Comparison of ENCODE assay signal across 9 mouse cellular contexts in the genomic region with DNA sequence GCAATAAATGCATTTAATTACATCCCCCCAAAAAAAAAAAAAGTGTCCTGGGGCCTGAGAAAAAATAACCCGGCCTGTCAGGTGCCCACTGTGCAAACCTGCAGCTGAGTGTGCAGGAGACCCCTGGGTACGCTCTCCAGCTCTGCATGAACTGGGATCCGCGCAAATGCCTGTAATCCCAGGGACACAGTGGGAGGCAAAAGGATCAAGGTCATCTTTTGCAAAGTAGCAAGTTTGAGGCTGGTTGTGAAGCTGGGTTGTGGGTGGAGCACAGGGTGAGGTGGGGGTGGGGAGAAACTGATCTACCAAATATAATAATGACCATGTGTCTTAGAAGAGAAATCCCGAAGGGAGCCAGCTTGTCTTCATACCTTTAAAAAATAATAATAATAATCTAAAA. TPM values are rescaled to one million over a fixed set of nuclear protein-coding genes. Genes with fewer than 3 reads are reported as not detected.
DNase-seq lines count a peak whose midpoint lies in the region; ATAC-seq and TF ChIP-seq lines count a peak whose summit lies in the region.
"Had no signal": no experiment of that assay in that cellular context is flagged by ENCODE, and none has a peak within 500 bp of the region (broad histone marks: within the 10 kb centered on the region; RNA-seq: fewer than 3 reads in every experiment).

No protein-coding gene starts in this region.

- H3K4me2 ChIP-seq in forebrain, embryonic 16.5 days (ENCODE audit: low read length): no peak overlapping the region
- H3K4me2 ChIP-seq in midbrain, embryonic 12.5 days (replicated peaks): peak overlapping the region; percentile 100; the same call in 1 of the 2 replicates
- no peak overlapping the region for H3K4me2 ChIP-seq in midbrain, embryonic 11.5 days
- peak overlapping the region; percentile 97 for H3K4me2 ChIP-seq in liver, embryonic 12.5 days
- H3K4me2 ChIP-seq in stomach, postnatal 0 days (replicated peaks; ENCODE audit: low read depth): peak overlapping the region; percentile 94

- no peak for DNase-seq in forebrain, embryonic 10.5 days (ENCODE audit: extremely low spot score, low spot score)
- no peak for DNase-seq in midbrain, embryonic 11.5 days (ENCODE audit: low spot score, missing footprints)
- DNase-seq in stomach, postnatal 0 days (ENCODE audit: low spot score): no peak
- no peak for DNase-seq in yolk sac, embryonic 10.5 days (ENCODE audit: low spot score)
- no peak for DNase-seq in kidney, postnatal 14 days
- DNase-seq: adrenal gland, postnatal 36 days had no signal

- ATAC-seq in forebrain, embryonic 16.5 days: no peak
- no peak for ATAC-seq in midbrain, embryonic 12.5 days (ENCODE audit: low FRiP score, low read depth)
- no peak for ATAC-seq in midbrain, embryonic 11.5 days (ENCODE audit: low FRiP score)
- ATAC-seq in liver, embryonic 12.5 days: no peak
- ATAC-seq in stomach, postnatal 0 days (ENCODE audit: low FRiP score, low TSS enrichment): no peak

- H3K27me3 ChIP-seq in forebrain, embryonic 10.5 days (ENCODE audit: poor library complexity, severe bottlenecking): peaks cover 17% of the 10 kb centered on the region
- no peaks in the 10 kb centered on the region for H3K27me3 ChIP-seq in forebrain, embryonic 16.5 days (replicated peaks; ENCODE audit: control insufficient read depth, insufficient read depth, low read length)
- peaks cover 3% of the 10 kb centered on the region; the same call in 1 of the 2 replicates for H3K27me3 ChIP-seq in midbrain, embryonic 12.5 days
- H3K27me3 ChIP-seq in midbrain, embryonic 11.5 days (ENCODE audit: control insufficient read depth, insufficient read depth, low read length): no peaks in the 10 kb centered on the region; the same call in 1 of the 2 replicates
- H3K27me3 ChIP-seq in liver, embryonic 12.5 days (replicated peaks): peaks cover 7% of the 10 kb centered on the region; the same call in 1 of the 2 replicates
- no peaks in the 10 kb centered on the region for H3K27me3 ChIP-seq in stomach, postnatal 0 days (ENCODE audit: control insufficient read depth, insufficient read depth, low read length)

- H3K27ac ChIP-seq in forebrain, embryonic 10.5 days: no peak overlapping the region
- H3K27ac ChIP-seq in forebrain, embryonic 16.5 days (ENCODE audit: low read length): no peak overlapping the region
- H3K27ac ChIP-seq in midbrain, embryonic 12.5 days (replicated peaks): no peak overlapping the region
- H3K27ac ChIP-seq in midbrain, embryonic 11.5 days (ENCODE audit: low read depth, low read length): no peak overlapping the region
- H3K27ac ChIP-seq in liver, embryonic 12.5 days: 0 out of 2 replicates have a peak overlapping the region, but pooled peaks have one; percentile 11
- no peak overlapping the region for H3K27ac ChIP-seq in stomach, postnatal 0 days (replicated peaks)

- H3K9me3 ChIP-seq in forebrain, embryonic 10.5 days: no peaks in the 10 kb centered on the region
- H3K9me3 ChIP-seq in forebrain, embryonic 16.5 days (ENCODE audit: control insufficient read depth, low read length): no peaks in the 10 kb centered on the region
- H3K9me3 ChIP-seq in midbrain, embryonic 12.5 days: no peaks in the 10 kb centered on the region
- no peaks in the 10 kb centered on the region for H3K9me3 ChIP-seq in midbrain, embryonic 11.5 days (ENCODE audit: control insufficient read depth, low read length)
- H3K9me3 ChIP-seq in liver, embryonic 12.5 days (replicated peaks): no peaks in the 10 kb centered on the region
- no peaks in the 10 kb centered on the region for H3K9me3 ChIP-seq in stomach, postnatal 0 days (ENCODE audit: control insufficient read depth, low read length)

- no peak for TF ChIP-seq CTCF in stomach, postnatal 0 days (IDR thresholded peaks at IDR 0.05; ENCODE audit: low read depth)

- peak overlapping the region; percentile 88; the same call in 1 of the 2 replicates for H3K4me3 ChIP-seq in forebrain, embryonic 10.5 days
- no peak overlapping the region for H3K4me3 ChIP-seq in forebrain, embryonic 16.5 days (replicated peaks; ENCODE audit: low read length)
- 0 out of 2 replicates have a peak overlapping the region, but pooled peaks have one; percentile 75 for H3K4me3 ChIP-seq in midbrain, embryonic 12.5 days
- H3K4me3 ChIP-seq in midbrain, embryonic 11.5 days (ENCODE audit: low read depth, low read length): no peak overlapping the region
- peak overlapping the region; percentile 90 for H3K4me3 ChIP-seq in liver, embryonic 12.5 days
- H3K4me3 ChIP-seq in stomach, postnatal 0 days (ENCODE audit: low read depth, low read length): no peak overlapping the region

- WGBS in forebrain, embryonic 10.5 days: 59% methylated on average over 5 of the region's 5 CpGs
- WGBS in forebrain, embryonic 16.5 days: 54% methylated on average over 5 of the region's 5 CpGs
- 43% methylated on average over 5 of the region's 5 CpGs for WGBS in midbrain, embryonic 12.5 days
- 61% methylated on average over 5 of the region's 5 CpGs for WGBS in midbrain, embryonic 11.5 days
- WGBS in liver, embryonic 12.5 days (ENCODE audit: insufficient replicate concordance): 73% methylated on average over 5 of the region's 5 CpGs
- WGBS in stomach, postnatal 0 days: 68% methylated on average over 5 of the region's 5 CpGs

- peaks cover 25% of the 10 kb centered on the region for H3K4me1 ChIP-seq in forebrain, embryonic 10.5 days
- peaks cover 11% of the 10 kb centered on the region for H3K4me1 ChIP-seq in forebrain, embryonic 16.5 days (replicated peaks; ENCODE audit: control insufficient read depth, insufficient read depth, low read length)
- peaks cover 15% of the 10 kb centered on the region for H3K4me1 ChIP-seq in midbrain, embryonic 12.5 days
- peaks cover 5% of the 10 kb centered on the region for H3K4me1 ChIP-seq in midbrain, embryonic 11.5 days (ENCODE audit: control insufficient read depth, insufficient read depth, low read length)
- peaks cover 37% of the 10 kb centered on the region for H3K4me1 ChIP-seq in liver, embryonic 12.5 days
- 0 out of 2 replicates have a peak, but pooled peaks cover 2% of the 10 kb centered on the region for H3K4me1 ChIP-seq in stomach, postnatal 0 days (replicated peaks; ENCODE audit: control insufficient read depth, insufficient read depth)

- TF ChIP-seq EP300 in stomach, postnatal 0 days (optimal IDR thresholded peaks at IDR 0.05): no peak

- H3K36me3 ChIP-seq in forebrain, embryonic 10.5 days (replicated peaks): peaks cover 28% of the 10 kb centered on the region
- no peaks in the 10 kb centered on the region for H3K36me3 ChIP-seq in forebrain, embryonic 16.5 days (ENCODE audit: control insufficient read depth, insufficient read depth)
- H3K36me3 ChIP-seq in midbrain, embryonic 12.5 days: no peaks in the 10 kb centered on the region
- H3K36me3 ChIP-seq in midbrain, embryonic 11.5 days (ENCODE audit: control insufficient read depth, insufficient read depth, low read length): no peaks in the 10 kb centered on the region
- peaks cover 38% of the 10 kb centered on the region for H3K36me3 ChIP-seq in liver, embryonic 12.5 days
- no peaks in the 10 kb centered on the region for H3K36me3 ChIP-seq in stomach, postnatal 0 days (ENCODE audit: control insufficient read depth, insufficient read depth, low read length)

- H3K9ac ChIP-seq in forebrain, embryonic 16.5 days (replicated peaks; ENCODE audit: low read depth, low read length): no peak overlapping the region
- no peak overlapping the region for H3K9ac ChIP-seq in midbrain, embryonic 12.5 days (replicated peaks)
- no peak overlapping the region for H3K9ac ChIP-seq in midbrain, embryonic 11.5 days (ENCODE audit: low read length)
- H3K9ac ChIP-seq in liver, embryonic 12.5 days: peak overlapping the region; percentile 93
- H3K9ac ChIP-seq in stomach, postnatal 0 days (ENCODE audit: low read length): no peak overlapping the region

RNA-seq across cellular contexts. Expression of gene Slc7a1, which starts 1.8 kb away (rescaled TPM):
- 17.4 and 17.6 TPM in 2 replicates for polyA plus RNA-seq in forebrain, embryonic 10.5 days (2016; fragmentation: Nextera tagmentation; extraction: Ambion mirVana)
- 39.3 and 42.6 TPM in 2 replicates for polyA plus RNA-seq in forebrain, embryonic 16.5 days (2015; fragmentation: Nextera tagmentation; extraction: Ambion mirVana)
- 15.5 and 16.6 TPM in 2 replicates for polyA plus RNA-seq in midbrain, embryonic 12.5 days (2016; fragmentation: Nextera tagmentation; extraction: Ambion mirVana)
- polyA plus RNA-seq in midbrain, embryonic 11.5 days (2014; fragmentation: Nextera tagmentation; extraction: Ambion mirVana): 18.3 and 20.6 TPM in 2 replicates
- polyA plus RNA-seq in liver, embryonic 12.5 days (2016; fragmentation: Nextera tagmentation; extraction: Ambion mirVana): 28.8 and 30.2 TPM in 2 replicates
- polyA plus RNA-seq in stomach, postnatal 0 days (2015; fragmentation: Nextera tagmentation; extraction: Ambion mirVana): 17.8 and 20.9 TPM in 2 replicates

Comparison
In these comparisons a context has a peak if more than half of its experiments do, and no peak if none do; other contexts are left out.
1. H3K4me3 ChIP-seq: peak in forebrain, embryonic 10.5 days (single experiment), midbrain, embryonic 12.5 days (single experiment) and liver, embryonic 12.5 days (single experiment); none in forebrain, embryonic 16.5 days (single experiment), midbrain, embryonic 11.5 days (single experiment) and stomach, postnatal 0 days (single experiment).
2. H3K4me2 ChIP-seq: peak in midbrain, embryonic 12.5 days (single experiment), liver, embryonic 12.5 days (single experiment) and stomach, postnatal 0 days (single experiment); none in forebrain, embryonic 16.5 days (single experiment) and midbrain, embryonic 11.5 days (single experiment).